Mouse (Mus musculus): Measurements from ENCODE around the gene Nlrp9c. TPM values are rescaled to one million over a fixed set of nuclear protein-coding genes. Genes with fewer than 3 reads are reported as not detected.

The Nlrp9c gene
- not detected for polyA plus RNA-seq (2015; fragmentation: Illumina TruSeq; extraction: RNeasy Lipid Tissue Mini Kit (QIAGEN cat#74804); ENCODE audit: low read depth, low replicate concordance)

GRCm38 (mm10) chr7:26403600-26403999, at the start of gene Nlrp9c:
TSS of gene Nlrp9c (minus strand) at chr7:26403700.

GRCm38 (mm10) chr7:26434813-26435212, 31.3 kb upstream of the Nlrp9c start, which contains the start of gene Nlrp4a:
TSS of gene Nlrp4a (plus strand) at chr7:26435113.

GRCm38 (mm10) chr7:26306926-26307325, 96.6 kb downstream of the Nlrp9c start, which contains the start of gene Cyp2a4:
TSS of gene Cyp2a4 (plus strand) at chr7:26307169.

Other genes with a start within 250 kb of the Nlrp9c start
- not detected for gene Cyp2b9, start 230.3 kb downstream of the Nlrp9c start, polyA plus RNA-seq (2015; fragmentation: Illumina TruSeq; extraction: RNeasy Lipid Tissue Mini Kit (QIAGEN cat#74804); ENCODE audit: low read depth, low replicate concordance)
- gene Vmn1r184, start 143.4 kb downstream of the Nlrp9c start, polyA plus RNA-seq (2015; fragmentation: Illumina TruSeq; extraction: RNeasy Lipid Tissue Mini Kit (QIAGEN cat#74804); ENCODE audit: low read depth, low replicate concordance) = not detected
- not detected for gene Cyp2a4, start 96.5 kb downstream of the Nlrp9c start, polyA plus RNA-seq (2015; fragmentation: Illumina TruSeq; extraction: RNeasy Lipid Tissue Mini Kit (QIAGEN cat#74804); ENCODE audit: low read depth, low replicate concordance)
- not detected for gene Nlrp4a, start 31.4 kb upstream of the Nlrp9c start, polyA plus RNA-seq (2015; fragmentation: Illumina TruSeq; extraction: RNeasy Lipid Tissue Mini Kit (QIAGEN cat#74804); ENCODE audit: low read depth, low replicate concordance)
- not detected for gene Nlrp9a, start 131.3 kb upstream of the Nlrp9c start, polyA plus RNA-seq (2015; fragmentation: Illumina TruSeq; extraction: RNeasy Lipid Tissue Mini Kit (QIAGEN cat#74804); ENCODE audit: low read depth, low replicate concordance)
- gene Vmn1r185, start 214.8 kb upstream of the Nlrp9c start, polyA plus RNA-seq (2015; fragmentation: Illumina TruSeq; extraction: RNeasy Lipid Tissue Mini Kit (QIAGEN cat#74804); ENCODE audit: low read depth, low replicate concordance) = not detected

Data from brain, adult 10 weeks (tissue).